Mouse (Mus musculus) midbrain, embryonic 12.5 days (tissue): ENCODE measurements around the gene B3galt6. TPM values are rescaled to one million over a fixed set of nuclear protein-coding genes. Genes with fewer than 3 reads are reported as not detected.
A peak's percentile ranks its signal among the peaks of the same experiment; 100 is the strongest.

Source experiments
- ATAC-seq: fragments of 200-750 bp; cut with Nextera tagmentation; 2 replicates; pipeline ENCODE4 v1.8.0; 2017; ENCODE audit warnings: low read depth, moderate TSS enrichment, moderate library complexity; ENCODE audit not compliant: low FRiP score
- H3K27ac ChIP-seq: fragments of 300-500 bp; sonication (generic); replicated peaks from 2 replicates; pipeline ENCODE4 v1.5.1; 2016; ENCODE audit warnings: mild to moderate bottlenecking
- H3K27me3 ChIP-seq: fragments of 300-500 bp; sonication (generic); 2 replicates; pipeline ENCODE4 v1.6.1; 2016; ENCODE audit warnings: mild to moderate bottlenecking
- H3K36me3 ChIP-seq: fragments of 300-500 bp; sonication (generic); 2 replicates; pipeline ENCODE4 v1.6.1; 2016
- H3K4me1 ChIP-seq: fragments of 300-500 bp; sonication (generic); 2 replicates; pipeline ENCODE4 v1.6.1; 2016
- H3K4me2 ChIP-seq: fragments of 300-500 bp; sonication (generic); replicated peaks from 2 replicates; pipeline ENCODE4 v1.6.1; 2016; ENCODE audit warnings: mild to moderate bottlenecking, moderate library complexity
- H3K4me3 ChIP-seq: fragments of 300-500 bp; sonication (generic); 2 replicates; pipeline ENCODE4 v1.5.1; 2016; ENCODE audit warnings: mild to moderate bottlenecking
- H3K9ac ChIP-seq: fragments of 300-500 bp; sonication (generic); replicated peaks from 2 replicates; pipeline ENCODE4 v1.6.1; 2016; ENCODE audit warnings: mild to moderate bottlenecking, moderate library complexity
- H3K9me3 ChIP-seq: fragments of 300-500 bp; sonication (generic); 2 replicates; pipeline ENCODE4 v1.6.1; 2016; ENCODE audit warnings: mild to moderate bottlenecking
- WGBS: fragments of 180-500 bp; shearing (Covaris S2); methylation state at CpG from one replicate; pipeline ENCODE4 v1.1.7; 2016; 5-methylcytosine and 5-hydroxymethylcytosine counted together
- polyA plus RNA-seq: library from polyadenylated mRNA; unstranded; fragments of >200 nt; fragmentation: Nextera tagmentation; extraction: Ambion mirVana; gene quantifications from 2 replicates; pipeline ENCODE4 v1.2.1, GENCODE M21; 2016

B3galt6 gene
- polyA plus RNA-seq, 1 experiment from 2014 or later = 23.0 TPM

DNA sequence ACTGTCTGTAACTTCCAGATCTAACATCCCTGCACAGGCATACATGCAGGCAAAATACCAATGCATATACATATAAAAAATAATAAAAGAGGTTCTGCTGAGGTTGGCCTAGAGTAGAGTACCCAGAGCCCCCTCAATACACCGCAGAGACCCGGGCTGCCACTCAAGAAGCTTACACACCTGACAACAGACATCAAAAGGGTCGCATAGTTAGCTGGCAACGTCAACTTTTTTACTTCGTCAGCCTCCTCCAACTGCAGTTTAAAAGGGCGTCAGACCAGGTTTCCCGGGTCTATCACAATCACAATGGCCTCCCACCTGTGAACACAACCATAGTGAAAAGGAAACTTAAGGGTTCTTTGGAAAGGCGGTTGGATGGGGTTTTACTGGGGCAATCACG, 31.1 kb upstream of the B3galt6 start:
- H3K27ac ChIP-seq = no peak overlapping the region
- H3K4me2 ChIP-seq = no peak overlapping the region
- peaks cover 34% of the 10 kb centered on the region for H3K36me3 ChIP-seq
- no peak overlapping the region for H3K9ac ChIP-seq
- no peak for ATAC-seq
- H3K9me3 ChIP-seq = no peaks in the 10 kb centered on the region
- no peaks in the 10 kb centered on the region for H3K4me1 ChIP-seq
- WGBS = 85% methylated on average over 9 of the region's 9 CpGs
- H3K27me3 ChIP-seq = no peaks in the 10 kb centered on the region
- H3K4me3 ChIP-seq = no peak overlapping the region

DNA sequence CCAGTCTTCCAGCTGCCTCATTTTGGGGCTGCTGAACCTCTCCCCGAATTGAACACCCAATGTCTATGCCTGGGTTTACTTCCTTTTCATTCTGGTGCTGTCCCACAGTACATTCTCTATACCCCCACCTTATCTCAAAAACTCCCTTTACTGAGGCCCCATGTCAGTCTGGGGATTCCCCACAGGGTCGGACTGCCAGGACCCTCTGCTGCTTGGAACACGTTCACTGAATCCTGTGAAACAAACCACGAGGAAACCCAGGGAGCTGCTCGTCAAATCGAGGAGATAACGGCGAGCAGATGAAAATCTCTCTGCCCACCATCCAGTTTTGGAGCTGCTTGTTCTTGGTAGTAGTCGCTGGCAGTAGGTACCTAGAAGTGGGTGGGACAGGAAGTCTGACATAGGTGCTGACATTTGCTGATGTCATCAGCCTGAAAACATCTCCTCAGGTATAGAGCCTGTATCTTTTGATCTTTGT, 29.5 kb upstream of the B3galt6 start:
- no peaks in the 10 kb centered on the region for H3K4me1 ChIP-seq
- 83% methylated on average over 9 of the region's 9 CpGs for WGBS
- no peaks in the 10 kb centered on the region for H3K9me3 ChIP-seq
- no peak overlapping the region for H3K4me2 ChIP-seq
- H3K27ac ChIP-seq = no peak overlapping the region
- H3K36me3 ChIP-seq = peaks cover 19% of the 10 kb centered on the region; the same call in 1 of the 2 replicates
- H3K27me3 ChIP-seq = no peaks in the 10 kb centered on the region
- no peak for ATAC-seq
- no peak overlapping the region for H3K4me3 ChIP-seq
- no peak overlapping the region for H3K9ac ChIP-seq

DNA sequence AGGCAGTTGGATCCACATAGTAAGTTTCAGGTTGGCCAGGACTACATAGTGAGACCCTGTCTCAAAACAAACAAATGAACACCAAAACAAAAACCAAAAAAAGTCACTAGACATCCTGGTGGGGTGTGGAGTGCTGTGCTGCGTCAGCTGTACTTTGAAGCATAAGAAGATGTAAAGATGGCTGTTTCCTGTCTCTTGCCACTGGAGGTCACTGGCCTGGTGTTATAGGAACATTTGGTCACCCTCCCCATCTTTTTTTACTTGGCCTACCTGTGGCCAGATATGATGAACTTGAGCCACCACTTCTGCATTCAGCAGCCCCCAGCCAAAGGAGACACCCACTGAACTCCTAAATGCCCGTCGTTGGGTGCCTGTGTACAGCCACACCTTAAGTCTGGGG, 28.9 kb upstream of the B3galt6 start:
- no peak for ATAC-seq

DNA sequence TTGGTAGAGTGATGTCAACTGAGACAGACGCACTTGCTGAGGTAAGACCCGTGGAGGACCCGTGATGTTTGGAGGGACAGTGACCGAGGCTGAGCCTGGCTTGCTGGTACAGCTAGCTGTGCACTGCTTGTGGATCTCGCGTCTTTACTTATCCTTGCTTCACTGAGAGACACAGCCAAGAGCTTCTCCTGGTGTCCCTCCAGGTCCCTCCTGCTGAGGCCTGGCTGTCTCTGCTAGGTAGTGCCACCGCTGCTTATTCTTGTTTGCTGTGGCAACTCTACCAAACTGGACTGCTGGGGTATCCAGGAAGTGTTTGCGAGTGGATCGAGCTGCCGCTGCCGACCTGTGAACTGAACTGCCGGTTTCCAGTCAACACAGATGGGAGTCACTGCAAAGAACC, 27.3 kb upstream of the B3galt6 start:
- Histone ChIP-seq H3K4me3 (no peak overlapping the region), H3K36me3 (peaks cover 19% of the 10 kb centered on the region; the same call in 1 of the 2 replicates), H3K9me3 (no peaks in the 10 kb centered on the region), H3K27me3 (no peaks in the 10 kb centered on the region), H3K4me2 (no peak overlapping the region), H3K4me1 (no peaks in the 10 kb centered on the region), H3K9ac (no peak overlapping the region), H3K27ac (no peak overlapping the region)
- no peak for ATAC-seq
- 87% methylated on average over 12 of the region's 12 CpGs for WGBS

More for the DNA sequence above, 28.9 kb upstream of the B3galt6 start:
- Histone ChIP-seq H3K4me2 (no peak overlapping the region), H3K9me3 (no peaks in the 10 kb centered on the region), H3K27me3 (no peaks in the 10 kb centered on the region), H3K4me3 (no peak overlapping the region), H3K4me1 (no peaks in the 10 kb centered on the region), H3K9ac (no peak overlapping the region), H3K36me3 (peaks cover 17% of the 10 kb centered on the region; the same call in 1 of the 2 replicates), H3K27ac (no peak overlapping the region)
- 81% methylated on average over 3 of the region's 3 CpGs for WGBS

DNA sequence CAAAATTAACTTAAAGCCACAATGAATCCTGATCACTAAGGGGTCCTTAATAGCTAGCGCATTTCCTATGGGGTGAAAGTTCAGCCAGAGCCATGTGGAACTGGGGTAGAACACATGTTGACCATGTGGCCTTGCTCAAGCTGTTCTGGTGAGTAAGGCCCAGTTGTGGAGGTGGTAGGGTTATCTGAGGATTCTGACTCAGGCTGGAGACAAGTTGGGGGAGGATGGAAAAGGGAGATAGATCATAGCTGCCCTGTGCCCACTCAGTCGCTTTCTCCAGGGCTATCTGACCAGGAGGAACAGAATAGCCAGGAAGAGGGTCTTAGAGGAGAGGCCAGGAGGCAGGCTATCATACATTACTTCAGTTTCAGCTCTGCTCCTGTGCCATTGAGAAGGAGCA, 22.0 kb upstream of the B3galt6 start:
- H3K9ac ChIP-seq = no peak overlapping the region
- 93% methylated on average over 2 of the region's 2 CpGs for WGBS
- peaks cover 60% of the 10 kb centered on the region for H3K36me3 ChIP-seq
- ATAC-seq = no peak
- H3K4me1 ChIP-seq = no peaks in the 10 kb centered on the region
- H3K27ac ChIP-seq = no peak overlapping the region
- no peaks in the 10 kb centered on the region for H3K9me3 ChIP-seq
- H3K4me3 ChIP-seq = no peak overlapping the region
- no peaks in the 10 kb centered on the region for H3K27me3 ChIP-seq
- no peak overlapping the region for H3K4me2 ChIP-seq

DNA sequence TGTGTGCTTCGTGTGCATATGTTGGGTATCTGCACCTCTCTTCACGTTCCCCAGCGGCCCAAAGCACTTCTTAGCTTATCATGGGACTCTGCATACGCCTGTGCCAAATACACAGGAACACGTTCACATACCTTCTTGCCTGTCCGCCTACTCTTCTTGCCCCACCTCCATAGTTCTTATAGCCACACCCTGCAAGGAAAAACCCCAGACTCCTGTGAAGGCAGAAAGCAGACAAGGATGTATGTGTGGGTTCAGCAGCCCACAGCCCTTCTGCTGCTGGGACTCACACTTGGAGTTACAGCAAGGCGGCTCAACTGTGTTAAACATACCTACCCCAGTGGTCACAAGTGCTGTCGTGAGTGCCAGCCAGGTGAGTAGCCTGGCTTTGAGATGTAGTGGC, 21.2 kb upstream of the B3galt6 start, which contains the start of gene Tnfrsf4:
Gene Tnfrsf4 (plus strand): TSS at position 207 of the 400 bp plus-strand sequence.
- 87% methylated on average over 8 of the region's 8 CpGs for WGBS

DNA sequence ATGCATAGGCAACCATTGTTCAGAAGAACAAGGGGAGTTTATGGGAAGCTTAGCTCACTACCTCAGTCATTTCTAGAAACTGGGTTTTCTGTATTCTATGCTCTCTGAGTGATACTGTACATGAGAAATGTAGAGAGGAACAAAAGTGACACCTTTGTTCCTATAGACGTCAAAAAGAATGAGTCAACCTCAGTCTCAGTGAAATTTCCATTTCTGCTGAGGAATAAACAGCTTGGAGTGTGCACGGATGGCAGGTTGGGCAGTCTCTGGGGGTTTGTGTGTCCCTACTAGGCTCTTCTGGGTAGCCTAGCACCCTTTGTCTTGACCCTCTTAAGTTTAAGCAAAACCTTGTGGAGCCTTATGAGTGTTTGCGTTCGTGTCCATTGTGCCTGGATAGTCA, 15.9 kb upstream of the B3galt6 start:
- Histone ChIP-seq H3K9ac (no peak overlapping the region), H3K27ac (no peak overlapping the region), H3K4me3 (no peak overlapping the region), H3K4me1 (no peaks in the 10 kb centered on the region), H3K4me2 (no peak overlapping the region), H3K9me3 (no peaks in the 10 kb centered on the region), H3K27me3 (no peaks in the 10 kb centered on the region), H3K36me3 (peaks cover 93% of the 10 kb centered on the region)
- no peak for ATAC-seq
- 97% methylated on average over 4 of the region's 4 CpGs for WGBS

More for the DNA sequence above, 21.2 kb upstream of the B3galt6 start, which contains the start of gene Tnfrsf4:
- peaks cover 68% of the 10 kb centered on the region for H3K36me3 ChIP-seq
- no peak for ATAC-seq
- no peak within 1 kb of the TSS for H3K27ac ChIP-seq
- H3K9me3 ChIP-seq = no peaks in the 10 kb centered on the region
- H3K9ac ChIP-seq = no peak within 1 kb of the TSS
- H3K4me2 ChIP-seq = no peak within 1 kb of the TSS
- H3K4me3 ChIP-seq = no peak within 1 kb of the TSS
- no peaks in the 10 kb centered on the region for H3K4me1 ChIP-seq
- no peaks in the 10 kb centered on the region for H3K27me3 ChIP-seq

DNA sequence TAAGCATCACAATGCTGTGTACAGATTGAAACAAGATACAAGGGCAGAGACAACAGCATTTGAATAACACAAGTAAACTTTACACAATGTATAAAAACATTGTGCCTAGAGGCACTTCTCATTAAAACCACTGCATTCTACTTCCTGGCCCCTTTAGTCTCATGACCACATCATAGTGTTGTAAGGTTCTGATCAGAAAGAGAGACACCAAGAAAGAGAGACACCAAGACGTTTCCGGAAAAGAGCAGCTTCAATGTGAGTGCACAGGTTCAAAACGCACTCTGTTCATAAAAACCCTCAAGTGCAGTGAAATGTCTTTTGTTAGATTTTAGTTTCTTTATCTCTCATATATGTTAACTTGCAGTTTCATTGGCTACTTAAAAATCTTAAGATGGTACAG, 11.7 kb upstream of the B3galt6 start:
- WGBS = 91% methylated on average over 3 of the region's 3 CpGs
- Histone ChIP-seq H3K9me3 (no peaks in the 10 kb centered on the region), H3K27me3 (no peaks in the 10 kb centered on the region), H3K36me3 (peaks cover 94% of the 10 kb centered on the region), H3K4me1 (no peaks in the 10 kb centered on the region), H3K27ac (no peak overlapping the region), H3K9ac (no peak overlapping the region), H3K4me2 (no peak overlapping the region), H3K4me3 (no peak overlapping the region)
- ATAC-seq = no peak

DNA sequence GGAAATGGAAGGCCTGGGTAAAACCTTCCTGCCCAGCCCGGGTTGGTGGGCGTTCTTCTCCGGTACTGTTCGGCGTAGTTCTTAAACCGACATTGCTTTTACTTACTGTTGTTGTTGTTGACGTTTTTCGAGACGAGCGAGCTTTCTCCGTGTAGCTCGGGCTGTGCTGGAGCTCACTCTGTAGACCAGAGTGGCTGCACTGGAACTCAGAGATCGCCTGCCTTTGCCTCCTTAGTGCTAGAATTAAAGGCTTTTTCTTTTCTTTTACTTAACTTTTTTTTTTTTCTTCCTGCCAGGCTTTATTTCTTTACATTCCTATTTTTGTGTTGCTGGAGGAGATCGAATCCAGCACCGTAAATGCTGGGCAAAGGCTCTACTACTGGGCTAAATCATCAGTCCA, 1.2 kb upstream of the B3galt6 start:
- no peaks in the 10 kb centered on the region for H3K9me3 ChIP-seq
- H3K27me3 ChIP-seq = no peaks in the 10 kb centered on the region
- H3K4me2 ChIP-seq = peak overlapping the region; percentile 61
- peak overlapping the region; percentile 71 for H3K9ac ChIP-seq
- 6% methylated on average over 15 of the region's 15 CpGs for WGBS
- peak overlapping the region; percentile 76 for H3K4me3 ChIP-seq
- H3K27ac ChIP-seq = peak overlapping the region; percentile 84
- peaks cover 28% of the 10 kb centered on the region for H3K36me3 ChIP-seq
- peaks cover 30% of the 10 kb centered on the region for H3K4me1 ChIP-seq
- ATAC-seq = no peak

DNA sequence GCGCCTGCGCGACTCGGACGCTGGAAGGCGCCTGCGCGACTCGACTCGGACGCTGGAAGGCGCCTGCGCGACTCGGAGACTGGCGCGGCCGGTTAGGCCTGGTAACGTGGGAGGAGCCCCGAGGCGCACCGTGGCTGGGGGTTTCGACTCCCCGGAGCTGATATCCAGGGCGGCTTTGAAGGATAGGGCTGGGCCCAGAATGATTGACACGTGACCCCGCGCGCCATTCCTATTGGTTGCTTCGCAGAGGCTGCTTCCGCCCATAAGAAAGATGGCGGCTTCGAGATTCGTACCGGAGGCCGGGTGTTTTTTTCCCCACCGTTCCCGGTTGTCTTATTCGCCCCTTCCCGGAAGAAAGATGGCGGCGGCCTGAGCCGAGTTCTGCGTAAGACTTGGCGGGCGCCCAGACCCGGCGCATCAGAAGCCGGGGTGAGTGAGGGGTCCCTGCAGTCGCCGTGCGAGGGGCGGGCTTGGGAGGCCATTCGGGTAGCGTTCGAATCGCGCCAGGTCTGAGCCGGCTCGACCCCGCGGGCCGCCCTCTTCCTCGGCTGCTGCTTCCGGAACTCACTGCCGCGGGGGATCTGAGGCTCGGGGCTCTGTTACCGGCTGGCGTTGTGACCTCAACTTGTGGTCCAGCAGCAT, 578 bp upstream of the B3galt6 start:
- Histone ChIP-seq H3K4me2 (peak overlapping the region; percentile 61), H3K36me3 (peaks cover 22% of the 10 kb centered on the region), H3K4me3 (peak overlapping the region; percentile 76), H3K9ac (peak overlapping the region; percentile 71), H3K4me1 (peaks cover 30% of the 10 kb centered on the region), H3K27me3 (no peaks in the 10 kb centered on the region), H3K9me3 (no peaks in the 10 kb centered on the region), H3K27ac (peak overlapping the region; percentile 84)
- WGBS = under 1% methylated on average over 70 of the region's 70 CpGs
- peak; percentile 83 for ATAC-seq

DNA sequence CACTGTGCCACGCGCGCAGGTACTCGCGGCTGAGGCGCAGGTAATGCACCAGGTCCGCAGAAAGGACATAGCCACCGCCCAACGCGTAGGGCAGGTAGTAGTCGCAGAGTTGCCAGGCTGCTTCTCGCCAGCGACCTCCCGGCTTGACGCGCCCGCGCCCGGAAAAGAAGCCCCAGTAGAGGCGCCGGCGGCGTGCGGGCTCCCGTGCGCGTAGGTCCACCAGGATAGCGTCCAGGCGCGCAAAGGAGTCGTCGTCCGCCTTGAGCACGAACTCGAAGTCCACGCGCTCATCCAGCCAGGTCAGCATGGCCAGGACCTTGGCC, 580 bp downstream of the B3galt6 start:
- Histone ChIP-seq H3K4me3 (peak overlapping the region; percentile 76), H3K27me3 (no peaks in the 10 kb centered on the region), H3K27ac (peak overlapping the region; percentile 84), H3K36me3 (peaks cover 11% of the 10 kb centered on the region), H3K9me3 (no peaks in the 10 kb centered on the region), H3K4me1 (peaks cover 30% of the 10 kb centered on the region), H3K4me2 (peak overlapping the region; percentile 95), H3K9ac (peak overlapping the region; percentile 77)
- WGBS = 32% methylated on average over 37 of the region's 37 CpGs
- no peak for ATAC-seq

DNA sequence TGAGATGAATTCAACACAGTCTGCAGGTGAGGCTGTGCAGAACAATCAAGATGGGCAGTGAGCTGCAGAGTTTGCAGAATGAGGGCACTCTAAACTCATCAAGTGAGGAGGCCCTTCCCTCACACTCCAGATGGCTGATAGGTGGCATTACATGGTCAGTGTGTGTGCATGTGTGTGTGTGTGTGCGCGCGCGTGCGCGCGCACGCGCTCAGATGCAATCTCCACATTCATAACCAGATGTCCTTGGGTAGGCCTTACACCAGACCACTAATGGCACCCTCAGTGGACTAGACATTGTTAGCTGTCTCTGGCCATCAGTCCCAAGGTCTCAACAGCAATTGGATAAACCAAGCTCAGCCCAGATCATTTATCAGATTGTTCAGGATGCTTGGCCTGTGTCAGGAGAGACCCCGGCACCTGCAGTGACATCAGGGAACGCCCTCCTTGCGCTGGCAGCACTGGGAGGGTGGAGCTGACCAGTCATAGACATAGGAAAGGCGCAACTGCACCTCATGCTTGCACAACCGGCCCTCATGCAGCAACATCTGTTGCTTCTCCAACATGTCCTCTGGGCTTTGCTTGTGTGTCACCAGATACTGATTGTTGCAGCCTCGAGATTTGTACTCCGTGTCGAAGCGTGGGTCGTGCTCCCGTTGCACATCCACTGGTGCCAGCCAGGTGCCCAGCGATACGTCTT, 1.1 kb downstream of the B3galt6 start:
- Histone ChIP-seq H3K4me3 (peak overlapping the region; percentile 76), H3K4me2 (peak overlapping the region; percentile 95), H3K9ac (peak overlapping the region; percentile 77), H3K36me3 (peaks cover 6% of the 10 kb centered on the region; the same call in 1 of the 2 replicates), H3K27me3 (no peaks in the 10 kb centered on the region), H3K27ac (0 out of 2 replicates have a peak overlapping the region, but pooled peaks have one; percentile 84), H3K4me1 (peaks cover 30% of the 10 kb centered on the region), H3K9me3 (no peaks in the 10 kb centered on the region)
- 87% methylated on average over 22 of the region's 22 CpGs for WGBS
- no peak for ATAC-seq
